ENCODE assay signal across 8 mouse cellular contexts in the genomic region with DNA sequence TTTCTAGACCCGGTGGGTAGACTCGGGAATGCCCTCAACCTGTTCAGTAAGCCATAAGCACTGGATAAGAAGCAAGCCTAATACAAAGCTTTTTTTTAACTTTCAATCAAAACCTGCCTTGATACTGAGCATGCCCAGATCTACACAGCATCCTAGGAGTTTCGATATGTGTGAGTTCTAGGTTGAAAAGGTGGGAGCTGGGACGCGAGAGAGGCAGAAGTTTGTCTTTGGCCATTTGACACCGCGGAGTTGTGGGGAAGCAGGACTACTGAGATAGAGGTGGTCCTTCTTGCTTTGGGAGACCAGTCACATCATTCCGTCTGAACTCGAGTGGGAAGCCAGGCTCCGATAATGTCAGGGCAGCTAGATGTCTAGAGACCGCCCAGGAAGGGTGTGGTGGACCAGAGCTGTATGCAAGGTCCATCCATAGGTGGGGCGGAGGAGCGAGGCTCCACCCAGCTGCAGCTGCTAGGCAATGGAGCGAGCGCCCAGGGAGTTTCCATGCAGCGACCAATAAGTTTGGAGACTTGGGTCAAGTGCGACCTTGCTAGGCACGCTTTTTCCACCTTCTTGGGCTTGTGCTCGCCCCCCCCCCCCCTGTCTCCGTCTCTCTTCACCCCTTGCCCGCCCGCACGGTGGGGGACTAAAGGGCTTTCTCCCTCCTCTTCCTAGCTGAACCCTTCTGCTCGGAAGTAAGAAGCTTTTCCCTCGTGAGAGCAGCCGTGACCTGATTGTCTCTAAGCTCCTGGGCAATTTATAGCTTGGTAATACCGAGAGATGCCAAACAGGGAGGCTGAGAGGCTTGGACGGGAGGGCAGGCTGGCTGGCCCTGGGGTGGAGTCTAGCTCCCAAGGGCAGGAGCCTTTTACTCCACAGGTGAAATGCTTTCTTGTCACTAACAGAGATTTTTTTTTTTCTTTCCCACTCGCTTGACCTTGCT. TPM values are rescaled to one million over a fixed set of nuclear protein-coding genes. Genes with fewer than 3 reads are reported as not detected.
DNase-seq lines count a peak whose midpoint lies in the region; ATAC-seq and TF ChIP-seq lines count a peak whose summit lies in the region.

No protein-coding gene starts in this region.

- peak overlapping the region; percentile 26 for H3K4me3 ChIP-seq in lung, postnatal 0 days (ENCODE audit: low read depth, low read length)
- H3K4me3 ChIP-seq in lung, adult 2 months (replicated peaks; ENCODE audit: extremely low read depth, low read depth, low read length): no peak overlapping the region
- peak overlapping the region; percentile 29; the same call in 1 of the 2 replicates for H3K4me3 ChIP-seq in heart, adult 2 months
- peak overlapping the region in 1 of 2 experiments; percentile 20; a peak in 1 of 4 replicates for H3K4me3 ChIP-seq in liver, embryonic 14.5 days (ENCODE audit: insufficient read depth in 1 of 2, low read depth in 2 of 2, low read length in 2 of 2)

- 2% methylated on average over 27 of the region's 29 CpGs for WGBS in lung, postnatal 0 days
- WGBS in lung, adult 2 months: 3% methylated on average over 29 of the region's 29 CpGs
- 3% methylated on average over 29 of the region's 29 CpGs for WGBS in heart, adult 2 months
- 1% methylated on average over 29 of the region's 29 CpGs for WGBS in liver, embryonic 14.5 days (ENCODE audit: insufficient replicate concordance)

- TF ChIP-seq EP300 in lung, postnatal 0 days (IDR thresholded peaks at IDR 0.05): no peak
- TF ChIP-seq EP300 in heart, adult 2 months (IDR thresholded peaks at IDR 0.05; ENCODE audit: insufficient read depth, low read depth, low read length): no peak
- no peak for TF ChIP-seq EP300 in liver, embryonic 14.5 days (IDR thresholded peaks at IDR 0.05; ENCODE audit: low read depth)

- no peaks in the 10 kb centered on the region for H3K9me3 ChIP-seq in lung, postnatal 0 days (ENCODE audit: low read length)
- no peaks in the 10 kb centered on the region for H3K9me3 ChIP-seq in liver, embryonic 14.5 days (ENCODE audit: control insufficient read depth, low read length)

- TF ChIP-seq CTCF in lung, postnatal 0 days (IDR thresholded peaks at IDR 0.05): no peak
- no peak for TF ChIP-seq CTCF in lung, adult 2 months (IDR thresholded peaks at IDR 0.05; ENCODE audit: insufficient read depth, low read length)
- no peak for TF ChIP-seq CTCF in heart, adult 2 months (IDR thresholded peaks at IDR 0.05)
- no peak for TF ChIP-seq CTCF in liver, embryonic 14.5 days (IDR thresholded peaks at IDR 0.05; ENCODE audit: low read depth)

- peak overlapping the region; percentile 53 for H3K4me2 ChIP-seq in lung, postnatal 0 days (replicated peaks; ENCODE audit: low read depth, low read length)
- H3K4me2 ChIP-seq in liver, embryonic 14.5 days (ENCODE audit: low read depth): peak overlapping the region; percentile 28

- H3K4me1 ChIP-seq in lung, postnatal 0 days (ENCODE audit: insufficient read depth, low read depth, low read length): peaks cover 3% of the 10 kb centered on the region; the same call in 1 of the 2 replicates
- peaks cover 3% of the 10 kb centered on the region; the same call in 1 of the 2 replicates for H3K4me1 ChIP-seq in lung, adult 2 months (ENCODE audit: control insufficient read depth, insufficient read depth, low read length)
- no peaks in the 10 kb centered on the region for H3K4me1 ChIP-seq in heart, adult 2 months (ENCODE audit: control insufficient read depth, insufficient read depth, low read length)
- no peaks in the 10 kb centered on the region for H3K4me1 ChIP-seq in liver, embryonic 14.5 days (replicated peaks; ENCODE audit: control insufficient read depth in 2 of 2, insufficient read depth in 2 of 2, low read length in 1 of 2)

- H3K36me3 ChIP-seq in lung, postnatal 0 days (ENCODE audit: insufficient read depth, low read length): no peaks in the 10 kb centered on the region
- H3K36me3 ChIP-seq in heart, adult 2 months (ENCODE audit: control insufficient read depth, insufficient read depth, low read length): no peaks in the 10 kb centered on the region
- H3K36me3 ChIP-seq in liver, embryonic 14.5 days (replicated peaks; ENCODE audit: control insufficient read depth, insufficient read depth, low read depth): no peaks in the 10 kb centered on the region

- H3K79me2 ChIP-seq in heart, adult 2 months (replicated peaks; ENCODE audit: control insufficient read depth, insufficient read depth, low read length): no peaks in the 10 kb centered on the region

- no peak overlapping the region for H3K27ac ChIP-seq in lung, postnatal 0 days (ENCODE audit: low read length)
- H3K27ac ChIP-seq in heart, adult 2 months: no peak overlapping the region
- H3K27ac ChIP-seq in liver, embryonic 14.5 days: no peak overlapping the region

- H3K9ac ChIP-seq in lung, postnatal 0 days (replicated peaks; ENCODE audit: low read depth): no peak overlapping the region
- H3K9ac ChIP-seq in heart, adult 2 months (ENCODE audit: low read depth, low read length): no peak overlapping the region
- H3K9ac ChIP-seq in liver, embryonic 14.5 days (replicated peaks): no peak overlapping the region

- peak; percentile 25 for DNase-seq in lung, postnatal 0 days (ENCODE audit: low spot score)
- DNase-seq in lung, adult 2 months: no peak
- DNase-seq in cerebellum, postnatal 36 days: peak; percentile 71 to 74
- peak; percentile 8 to 20 for DNase-seq in heart, adult 2 months
- DNase-seq in kidney, postnatal 25 days: peak; percentile 9 to 42
- DNase-seq in liver, embryonic 14.5 days (ENCODE audit: low read depth in 3 of 3, low spot score in 3 of 3): no peak
- peak; percentile 65 to 79 for DNase-seq in right cerebral cortex, postnatal 10 days (ENCODE audit: low spot score in 2 of 2)
- no peak for DNase-seq in thymus, adult 18-20 months

- TF ChIP-seq POLR2A in lung, adult 2 months (IDR thresholded peaks at IDR 0.05; ENCODE audit: borderline replicate concordance, extremely low read depth, low read depth, low read length): no peak
- TF ChIP-seq POLR2A in heart, adult 2 months (IDR thresholded peaks at IDR 0.05; ENCODE audit: insufficient read depth, low read depth, low read length): no peak

- peak; percentile 65 for ATAC-seq in lung, postnatal 0 days
- ATAC-seq in liver, embryonic 14.5 days (ENCODE audit: insufficient read depth): no peak

- intact Hi-C loops in heart, adult 2 months (cut with DNase I): no loop called here

- 0 out of 2 replicates have a peak, but pooled peaks cover 5% of the 10 kb centered on the region for H3K27me3 ChIP-seq in lung, postnatal 0 days (replicated peaks; ENCODE audit: insufficient read depth, low read length)
- peaks cover 2% of the 10 kb centered on the region; the same call in 1 of the 2 replicates for H3K27me3 ChIP-seq in heart, adult 2 months (ENCODE audit: control insufficient read depth, insufficient read depth, low read length)
- peaks cover 6% of the 10 kb centered on the region; the same call in 1 of the 2 replicates for H3K27me3 ChIP-seq in liver, embryonic 14.5 days (ENCODE audit: control insufficient read depth, insufficient read depth, low read length)

RNA-seq across cellular contexts. Expression of a gene that starts 0.7 kb away (rescaled TPM):
- 0.12 and 0.17 TPM in 2 replicates for polyA plus RNA-seq in lung, postnatal 0 days (2015; fragmentation: Nextera tagmentation; extraction: Ambion mirVana)
- polyA plus RNA-seq in lung, adult 2 months (2012; rRNA removed): 0.09 and 0.17 TPM in 2 replicates
- under 1 TPM in 1 of 2 experiments, not detected in 1; 0.50 TPM for total RNA-seq in heart, adult 2 months (2021)
- 0.31 and 0.56 TPM in 2 replicates for polyA plus RNA-seq in heart, adult 2 months (2012; rRNA removed)
- 0.02 and 0.04 TPM in 2 replicates for polyA plus RNA-seq in liver, embryonic 14.5 days (2012; rRNA removed)
- 0.04 TPM in 2 replicates for polyA plus RNA-seq in liver, embryonic 14.5 days (2014; fragmentation: Nextera tagmentation; extraction: Ambion mirVana)

Comparison
In these comparisons a context has a peak if more than half of its experiments do, and no peak if none do; other contexts are left out.
1. DNase-seq: peak in lung, postnatal 0 days (single experiment), cerebellum, postnatal 36 days (2 of 2), heart, adult 2 months (2 of 2), kidney, postnatal 25 days (2 of 2) and right cerebral cortex, postnatal 10 days (2 of 2); none in lung, adult 2 months (single experiment), liver, embryonic 14.5 days (0 of 3) and thymus, adult 18-20 months (0 of 2).